Mouse (Mus musculus) G1E (cell line): Measurements from ENCODE around the gene Lima1. TPM values are rescaled to one million over a fixed set of nuclear protein-coding genes. Genes with fewer than 3 reads are reported as not detected.

Experiments used
- ATAC-seq: 2 replicates; pipeline ENCODE4 v1.8.0; 2016; ENCODE audit warnings: mild to moderate bottlenecking; ENCODE audit not compliant: insufficient number of reproducible peaks, poor library complexity, low FRiP score, severe bottlenecking; ENCODE audit errors: extremely low read depth
- DNase-seq: peaks from one replicate; pipeline ENCODE4 v3.0.0; 2012; ENCODE audit warnings: low spot score
- H3K27me3 ChIP-seq: 2 replicates; pipeline ENCODE4 v1.6.1; 2012; ENCODE audit warnings: mild to moderate bottlenecking, low read length, inconsistent platforms; ENCODE audit not compliant: insufficient read depth
- H3K36me3 ChIP-seq: replicated peaks from 2 replicates; pipeline ENCODE3; 2012; ENCODE audit warnings: mild to moderate bottlenecking, inconsistent platforms
- H3K4me1 ChIP-seq: 2 replicates; pipeline ENCODE4 v1.6.1; 2012; ENCODE audit warnings: low read depth, low read length, inconsistent platforms, mixed read lengths; ENCODE audit not compliant: insufficient read depth
- H3K4me3 ChIP-seq: 2 replicates; pipeline ENCODE4 v1.5.1; 2012; ENCODE audit warnings: low read depth, mild to moderate bottlenecking, inconsistent platforms, low read length, moderate library complexity, mixed read lengths
- H3K9me3 ChIP-seq: replicated peaks from 2 replicates; pipeline ENCODE4 v1.6.1; 2012; ENCODE audit warnings: inconsistent platforms
- CTCF ChIP-seq: IDR thresholded peaks from 2 replicates; pipeline ENCODE4 v1.5.1; 2012; ENCODE audit warnings: low read depth, low read length, inconsistent platforms, mixed read lengths
- GATA1 ChIP-seq: IDR thresholded peaks from 2 replicates; pipeline ENCODE4 v1.6.1; 2012; ENCODE audit warnings: borderline replicate concordance, low read length, inconsistent platforms, mixed read lengths
- GATA2 ChIP-seq: IDR thresholded peaks from 2 replicates; pipeline ENCODE4 v1.6.1; 2012; ENCODE audit warnings: low read depth, low read length, inconsistent platforms, borderline replicate concordance
- POLR2AphosphoS5 ChIP-seq: IDR thresholded peaks from 2 replicates; pipeline ENCODE4 v1.6.1; 2012; ENCODE audit warnings: low read depth, low read length, inconsistent platforms; ENCODE audit not compliant: insufficient replicate concordance
- TAL1 ChIP-seq: conservative IDR thresholded peaks from 2 replicates; pipeline ENCODE4 v1.6.1; 2012; ENCODE audit warnings: low read depth, low read length, inconsistent platforms, mixed read lengths
- polyA plus RNA-seq: library from polyadenylated mRNA; stranded (reverse); fragments of >175 nt; gene quantifications from 2 replicates; pipeline ENCODE4 v1.2.3, GENCODE M21; 2012
- total RNA-seq, 2 experiments: library from RNA; stranded (forward) in 1 of 2; stranded (reverse) in 1 of 2; fragments of 200-1000 nt in 1 of 2; fragments of >200 nt in 1 of 2; fragmentation: Nextera tagmentation in 1 of 2; gene quantifications; 2 replicates each; pipeline ENCODE4 v1.2.3; 2014 to 2017

The Lima1 gene
- total and polyA plus RNA-seq, 3 experiments, result 0.01 to 0.87 TPM; not detected in 1

GRCm38 (mm10) chr15:99859644-99860392, 15.4 kb downstream of the Lima1 start:
- DNase-seq (no peak), ATAC-seq (no peak)
- no peaks in the 10 kb centered on the region for H3K36me3 ChIP-seq
- TF ChIP-seq TAL1 (no peak), GATA2 (no peak), CTCF (no peak), GATA1 (no peak), POLR2AphosphoS5 (no peak)
- H3K4me3 ChIP-seq, result no peak overlapping the region
- peaks cover 5% of the 10 kb centered on the region; the same call in 1 of the 2 replicates for H3K27me3 ChIP-seq
- no peaks in the 10 kb centered on the region for H3K9me3 ChIP-seq
- no peaks in the 10 kb centered on the region for H3K4me1 ChIP-seq

- Histone ChIP-seq H3K9me3 (no peaks in the 10 kb centered on the region), H3K36me3 (no peaks in the 10 kb centered on the region), H3K4me3 (no peak overlapping the region), H3K27me3 (peaks cover 8% of the 10 kb centered on the region), H3K4me1 (no peaks in the 10 kb centered on the region)
- DNase-seq (no peak), ATAC-seq (no peak)
- TF ChIP-seq CTCF (no peak), GATA1 (no peak), POLR2AphosphoS5 (no peak), TAL1 (no peak), GATA2 (no peak)
Measured at GRCm38 (mm10) chr15:99857479-99857878, 17.8 kb downstream of the Lima1 start.

- Histone ChIP-seq H3K36me3 (no peaks in the 10 kb centered on the region), H3K4me1 (no peaks in the 10 kb centered on the region), H3K27me3 (peaks cover 5% of the 10 kb centered on the region), H3K9me3 (no peaks in the 10 kb centered on the region), H3K4me3 (no peak overlapping the region)
- DNase-seq (no peak), ATAC-seq (no peak)
- TF ChIP-seq TAL1 (no peak), GATA2 (no peak), GATA1 (no peak), CTCF (no peak), POLR2AphosphoS5 (no peak)
Measured at GRCm38 (mm10) chr15:99855119-99855518, 20.1 kb downstream of the Lima1 start.

- TF ChIP-seq POLR2AphosphoS5 (no peak), CTCF (no peak), GATA1 (no peak), TAL1 (no peak), GATA2 (no peak)
- Histone ChIP-seq H3K27me3 (peaks cover 3% of the 10 kb centered on the region; the same call in 1 of the 2 replicates), H3K36me3 (no peaks in the 10 kb centered on the region), H3K9me3 (no peaks in the 10 kb centered on the region), H3K4me1 (no peaks in the 10 kb centered on the region), H3K4me3 (no peak overlapping the region)
- no peak for DNase-seq
- no peak for ATAC-seq
Measured at GRCm38 (mm10) chr15:99852606-99853237, 22.5 kb downstream of the Lima1 start.

- no peaks in the 10 kb centered on the region for H3K4me1 ChIP-seq
- peaks cover 3% of the 10 kb centered on the region; the same call in 1 of the 2 replicates for H3K27me3 ChIP-seq
- no peaks in the 10 kb centered on the region for H3K36me3 ChIP-seq
- no peaks in the 10 kb centered on the region for H3K9me3 ChIP-seq
- ATAC-seq, result no peak
- H3K4me3 ChIP-seq, result no peak overlapping the region
- TF ChIP-seq POLR2AphosphoS5, result no peak
- no peak for TF ChIP-seq CTCF
- TF ChIP-seq GATA2, result no peak
- TF ChIP-seq GATA1, result no peak
- TF ChIP-seq TAL1, result no peak
- DNase-seq, result no peak
Measured at GRCm38 (mm10) chr15:99850265-99850664, 25.0 kb downstream of the Lima1 start.

- DNase-seq, result no peak
- ATAC-seq, result no peak
- TF ChIP-seq GATA1 (no peak), GATA2 (no peak)
- no peaks in the 10 kb centered on the region for H3K4me1 ChIP-seq
- no peaks in the 10 kb centered on the region for H3K36me3 ChIP-seq
- no peak overlapping the region for H3K4me3 ChIP-seq
- no peaks in the 10 kb centered on the region for H3K9me3 ChIP-seq
- H3K27me3 ChIP-seq, result no peaks in the 10 kb centered on the region
Measured at GRCm38 (mm10) chr15:99847937-99848336, 27.3 kb downstream of the Lima1 start.
